Mouse (Mus musculus) gastrocnemius, adult 18-20 months (tissue): ENCODE measurements around the gene Denr. TPM values are rescaled to one million over a fixed set of nuclear protein-coding genes. Genes with fewer than 3 reads are reported as not detected.

Source experiments
- DNase-seq: peaks from one replicate; pipeline ENCODE4 v3.0.0; 2021; ENCODE audit warnings: low spot score
- total RNA-seq, 2 experiments: library from RNA; stranded (reverse); gene quantifications; 2 replicates each; pipeline ENCODE4 v1.2.3; 2021

Denr gene
- total RNA-seq, 2 experiments from 2014 or later = 48.6 to 59.9 TPM

DNA sequence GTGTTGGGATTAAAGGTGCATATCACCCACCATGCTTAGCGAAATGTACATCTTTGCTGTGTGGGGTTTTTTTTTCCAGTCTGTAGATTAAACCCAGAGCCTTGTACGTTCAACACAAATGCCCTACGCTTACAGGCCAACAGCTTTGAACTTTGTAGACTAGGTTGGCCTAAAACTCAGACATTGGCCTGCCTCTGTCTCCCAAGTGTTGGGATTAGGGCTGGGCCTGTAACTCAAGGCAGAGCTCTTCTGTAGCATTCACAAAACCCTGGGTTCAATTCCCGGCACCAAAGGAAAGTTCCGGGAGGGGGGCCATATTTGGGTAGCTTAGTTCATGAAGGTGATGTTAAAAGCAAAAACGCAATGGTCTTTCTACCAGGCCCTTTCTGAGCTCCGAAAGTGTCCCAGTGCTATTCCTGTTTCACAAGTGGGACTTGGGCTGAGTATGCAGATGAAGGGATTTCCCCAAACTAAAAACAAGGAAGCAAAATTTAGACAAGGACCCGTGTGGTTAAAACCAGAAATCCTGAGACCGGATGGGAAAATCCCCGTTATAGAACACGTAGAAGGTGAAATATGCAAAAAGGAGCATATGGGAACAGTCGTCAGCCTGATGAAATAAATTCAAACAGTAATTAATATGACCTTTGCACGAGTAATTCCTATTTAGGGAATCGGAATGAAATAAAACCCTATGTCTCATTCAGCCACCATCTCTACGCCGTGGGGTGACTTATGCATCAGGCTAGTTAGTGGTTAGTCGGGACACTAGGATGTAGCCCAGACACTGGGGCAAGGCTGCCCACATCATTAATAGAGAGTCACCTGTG lies 614 bp upstream of the Denr start:
- DNase-seq = no peak

DNA sequence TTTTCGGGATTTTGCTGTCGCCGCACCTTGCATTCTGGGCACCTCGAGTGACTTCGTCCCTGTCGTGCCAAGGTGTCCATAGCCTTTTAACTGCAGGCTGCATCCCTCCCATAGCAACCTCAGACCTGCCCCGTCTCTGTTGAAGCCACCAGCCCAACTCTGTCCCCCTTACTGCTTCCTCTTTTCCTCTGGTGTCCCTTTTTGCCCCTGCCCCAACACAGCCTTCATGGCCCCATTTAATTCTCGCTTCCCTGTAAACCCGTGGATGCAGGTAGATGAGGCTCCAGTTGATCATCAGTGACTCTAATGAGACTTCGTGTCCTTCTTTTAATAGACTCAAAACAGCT lies 629 bp downstream of the Denr start:
- no peak for DNase-seq

DNA sequence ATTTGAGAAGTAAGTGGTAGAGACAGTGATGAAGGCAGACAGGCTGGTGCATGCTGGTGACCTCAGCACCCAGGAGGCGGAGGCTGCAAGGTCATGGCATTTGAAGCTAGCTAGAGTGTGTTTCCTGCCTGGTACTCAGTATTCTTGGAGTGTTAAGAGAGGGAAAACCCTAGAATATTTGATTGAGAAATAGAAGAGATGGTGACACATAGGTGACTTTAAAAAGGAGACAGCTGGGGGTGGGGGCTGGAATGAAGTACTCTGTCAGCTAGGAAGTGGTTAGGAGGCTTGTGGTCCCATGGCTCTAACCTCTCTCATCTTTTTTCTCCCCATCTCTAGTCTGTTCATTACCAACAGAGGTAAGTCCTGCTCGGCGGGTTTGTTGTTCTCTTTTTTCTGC lies 7.9 kb downstream of the Denr start:
- no peak for DNase-seq

- no peak for DNase-seq
Observed at GRCm38 (mm10) chr5:123922112-123922511, 15.1 kb downstream of the Denr start.

DNA sequence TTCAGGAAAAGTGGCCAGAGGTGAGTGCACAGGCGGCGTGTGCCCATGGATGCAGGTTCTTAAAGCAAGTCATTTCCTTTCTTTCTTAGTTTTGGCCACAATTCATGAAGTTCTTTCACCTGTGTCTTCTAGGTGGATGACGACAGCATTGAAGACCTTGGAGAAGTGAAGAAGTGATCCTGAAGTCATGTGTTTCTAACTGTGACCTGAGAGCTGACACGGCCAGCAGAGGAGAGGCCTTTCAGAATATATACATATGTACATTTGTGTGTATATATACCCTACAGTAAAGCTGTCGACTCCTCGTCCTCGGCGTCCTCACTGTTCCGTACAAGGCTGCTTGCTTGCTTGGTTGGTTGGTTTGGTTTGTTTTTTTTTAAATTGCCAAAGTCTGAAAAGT lies 20.1 kb downstream of the Denr start, which contains the start of gene Gm43518:
Gm43518 (plus strand) TSS at position 301 of the 400 bp plus-strand sequence.
- DNase-seq = no peak

DNA sequence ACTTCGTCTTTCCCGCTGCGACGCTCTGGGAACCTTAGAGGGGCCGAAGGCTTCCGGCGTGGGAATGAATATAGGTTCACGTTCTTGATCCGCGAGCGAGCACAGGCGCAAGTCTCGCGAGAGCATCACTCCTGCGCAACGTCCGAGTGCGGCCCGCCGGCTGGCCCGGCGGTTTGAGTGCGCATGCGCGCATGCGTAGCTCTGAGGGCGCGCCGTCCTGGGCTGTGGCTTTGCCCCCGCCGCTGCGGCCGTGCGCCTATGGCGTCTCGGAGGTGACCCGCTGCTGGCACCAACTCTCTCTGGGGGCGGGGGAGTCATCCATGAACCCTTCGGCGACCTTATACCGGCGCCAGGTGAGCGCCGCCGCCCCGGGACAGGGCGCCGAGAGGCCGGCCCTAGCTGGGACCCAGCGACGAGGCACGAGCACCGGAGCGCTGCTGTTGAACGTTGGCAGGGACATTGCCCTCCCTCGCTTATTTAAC lies 23.6 kb downstream of the Denr start, which contains the start of gene Ccdc62:
Ccdc62 (plus strand) TSS at position 172 of the 482 bp plus-strand sequence.
- peak; percentile 93 for DNase-seq

DNA sequence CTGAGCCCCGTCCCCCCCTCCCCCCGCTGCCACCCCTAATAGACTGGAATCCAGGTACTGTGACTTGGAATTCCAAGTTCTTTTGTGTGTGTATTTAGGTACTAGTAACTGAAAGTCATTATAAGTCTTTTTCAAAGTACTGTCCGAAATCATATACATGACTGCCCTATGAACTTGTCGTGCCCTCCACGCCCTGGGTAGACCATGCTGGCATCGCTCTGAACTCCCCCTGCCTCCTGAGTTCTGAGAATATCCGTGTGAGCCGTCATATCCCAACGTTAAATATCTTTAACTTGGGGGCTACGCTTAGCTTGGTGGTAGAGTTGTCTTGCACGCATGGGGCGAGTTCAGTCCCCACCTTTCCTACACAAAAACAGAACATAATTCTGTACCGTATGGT lies 24.2 kb downstream of the Denr start:
- no peak for DNase-seq

GRCm38 (mm10) chr5:123932927-123933326 lies 26.0 kb downstream of the Denr start:
- DNase-seq = no peak

- no peak for DNase-seq
Observed at GRCm38 (mm10) chr5:123933556-123933955, 26.6 kb downstream of the Denr start.

- DNase-seq = no peak
Observed at GRCm38 (mm10) chr5:123933957-123934591, 27.1 kb downstream of the Denr start.

GRCm38 (mm10) chr5:123935931-123936330 lies 29.0 kb downstream of the Denr start:
- DNase-seq = no peak

DNA sequence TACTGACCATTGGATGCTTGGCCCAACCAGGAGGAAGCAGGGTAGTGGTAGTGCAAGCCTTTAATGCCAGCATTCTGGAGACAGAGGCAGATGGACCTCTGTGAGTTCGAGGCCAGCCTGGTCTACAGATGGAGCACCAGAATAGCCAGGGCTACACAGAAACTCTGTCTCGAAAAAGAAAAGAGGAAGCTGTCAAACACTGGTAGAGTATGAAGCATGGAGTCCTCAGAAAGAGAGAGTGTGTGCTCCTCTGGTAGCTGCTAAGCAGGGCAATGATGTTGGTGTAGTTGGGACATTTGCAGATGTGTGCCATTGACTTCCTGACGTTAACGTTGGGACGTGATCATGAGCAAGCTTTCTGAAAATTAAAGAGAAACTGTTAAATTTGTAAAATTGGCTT lies 31.5 kb downstream of the Denr start:
- no peak for DNase-seq

DNA sequence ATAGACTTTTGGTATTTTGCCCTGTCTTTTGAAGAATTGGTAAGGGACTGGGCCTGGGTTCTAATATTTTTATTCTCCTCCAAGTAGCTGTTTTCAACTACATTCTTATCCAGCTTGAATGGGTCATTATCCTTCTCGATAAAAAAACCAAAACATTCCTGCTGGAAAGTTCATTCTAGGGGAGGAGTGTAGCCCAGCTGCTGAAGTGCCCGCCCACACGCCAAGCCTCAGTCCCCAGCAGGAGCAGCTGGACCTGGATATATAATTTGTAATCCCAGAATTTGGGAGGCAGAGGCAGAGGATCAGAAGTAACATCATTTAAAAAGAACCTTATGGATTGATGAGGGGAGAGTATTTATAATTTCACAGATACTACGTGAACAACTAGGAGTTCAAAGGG lies 39.6 kb downstream of the Denr start:
- no peak for DNase-seq

DNA sequence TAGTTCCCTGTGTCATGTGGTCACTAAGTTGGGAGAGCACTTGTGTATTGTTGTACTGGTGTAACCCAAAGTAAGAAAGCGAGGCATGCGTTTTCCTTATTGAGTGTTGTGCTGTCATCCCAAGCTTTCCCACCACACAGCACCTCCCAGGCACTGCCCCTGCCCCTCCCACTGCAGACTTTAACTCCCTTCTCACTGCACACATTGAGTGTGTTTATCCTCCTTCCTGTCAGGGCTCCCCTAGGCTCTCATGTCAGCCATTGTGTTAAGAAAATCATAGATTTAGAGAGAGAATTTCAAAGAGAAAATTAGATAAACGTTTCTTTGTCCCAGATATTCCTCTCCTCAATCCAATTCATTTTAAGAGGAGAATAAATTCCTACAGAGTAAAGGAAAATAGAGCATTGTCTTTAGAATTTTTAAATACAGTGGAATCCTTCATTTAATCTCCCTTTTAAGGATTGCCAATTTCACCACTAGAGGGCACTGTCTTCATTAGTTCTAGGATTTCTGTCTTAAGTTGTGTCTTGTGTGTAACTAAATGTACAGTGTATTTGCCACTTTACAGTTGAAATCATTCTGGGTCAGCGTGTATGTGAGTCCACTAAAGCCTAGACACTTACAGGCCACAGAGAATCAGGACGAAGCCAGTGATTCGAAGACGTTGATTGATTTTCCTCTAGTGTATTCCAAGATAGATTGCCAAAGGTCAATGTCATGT lies 40.2 kb downstream of the Denr start:
- peak; percentile 59 for DNase-seq

- peak; percentile 26 for DNase-seq
Observed at GRCm38 (mm10) chr5:123952365-123953045, 45.5 kb downstream of the Denr start.

DNA sequence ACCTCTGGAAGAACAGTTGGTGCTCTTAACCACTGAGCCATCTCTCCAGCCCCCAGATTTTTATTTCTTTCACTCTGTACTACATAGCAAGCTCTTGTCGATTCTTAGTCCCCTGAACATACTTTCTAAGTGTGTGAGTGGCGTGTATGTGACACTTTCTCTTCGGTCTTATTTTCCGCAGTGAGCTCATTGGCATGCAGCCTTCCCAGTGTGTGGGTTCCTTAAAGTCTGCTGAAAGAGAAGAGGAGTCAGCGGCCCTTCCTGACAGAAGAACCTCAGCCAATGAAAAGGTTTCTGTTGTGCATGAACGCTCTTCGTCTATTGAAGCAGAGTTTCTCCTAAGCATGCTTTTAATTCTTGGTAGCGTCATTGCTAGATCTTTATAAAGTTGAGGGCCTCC lies 50.2 kb downstream of the Denr start:
- DNase-seq = no peak

DNA sequence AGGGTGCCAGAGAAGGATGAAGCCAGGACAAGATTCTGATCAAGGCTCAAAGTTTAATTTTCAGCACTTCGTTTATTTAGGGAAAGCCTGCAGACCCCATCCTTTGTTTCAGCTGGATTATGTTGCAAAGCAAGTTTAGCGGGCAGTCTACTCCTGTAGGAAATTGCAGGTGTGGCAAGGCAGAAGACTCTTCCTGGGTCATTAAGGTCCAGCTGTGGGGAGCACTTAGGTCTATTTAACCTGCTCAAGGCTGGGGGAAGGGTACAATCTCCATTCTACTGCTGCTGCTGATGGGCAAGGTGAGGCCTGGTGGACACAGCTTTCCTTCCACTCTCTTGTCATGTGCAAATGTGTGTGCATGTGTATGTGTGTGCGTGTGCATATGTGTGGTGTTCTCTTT lies 52.0 kb downstream of the Denr start:
- DNase-seq = no peak

DNA sequence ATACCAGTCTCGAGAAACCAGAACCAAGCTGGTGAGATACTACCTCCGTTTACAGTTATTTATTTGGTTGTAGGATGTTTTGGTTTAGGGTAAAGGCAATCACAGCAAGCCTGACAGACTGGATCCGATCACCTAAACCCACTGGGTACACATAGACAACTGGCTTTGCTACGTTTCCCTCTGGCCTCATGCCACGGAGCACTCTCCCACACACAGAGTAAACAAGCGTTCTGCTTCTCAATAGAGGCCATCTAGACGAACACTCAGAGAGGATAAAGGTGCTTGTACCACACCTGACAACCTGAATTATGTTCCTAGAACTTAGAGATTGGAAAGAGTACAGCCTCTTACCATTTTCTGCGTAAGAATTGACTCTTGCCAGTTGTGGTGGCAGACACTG lies 53.2 kb downstream of the Denr start:
- no peak for DNase-seq

DNA sequence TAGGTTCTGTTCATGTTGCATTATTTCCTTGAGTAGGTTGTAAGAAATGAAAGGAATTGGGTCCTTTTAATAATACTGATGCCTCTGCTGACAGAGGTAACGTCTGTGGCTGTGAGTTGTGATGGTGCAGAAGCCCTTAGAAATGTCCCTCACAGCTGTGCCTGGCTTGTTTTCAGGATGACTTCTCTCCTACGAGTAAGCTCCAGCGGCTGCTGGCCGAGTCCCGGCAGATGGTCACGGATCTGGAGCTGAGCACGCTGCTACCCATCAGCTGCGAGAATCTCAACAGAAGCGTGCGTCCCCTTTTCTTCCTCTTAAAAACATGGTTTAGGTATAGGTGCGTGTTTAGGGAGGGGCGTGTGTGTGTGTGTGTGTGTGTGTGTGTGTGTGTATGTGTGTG lies 54.1 kb downstream of the Denr start:
- DNase-seq = no peak

GRCm38 (mm10) chr5:123964208-123964607 lies 57.2 kb downstream of the Denr start:
- no peak for DNase-seq

DNA sequence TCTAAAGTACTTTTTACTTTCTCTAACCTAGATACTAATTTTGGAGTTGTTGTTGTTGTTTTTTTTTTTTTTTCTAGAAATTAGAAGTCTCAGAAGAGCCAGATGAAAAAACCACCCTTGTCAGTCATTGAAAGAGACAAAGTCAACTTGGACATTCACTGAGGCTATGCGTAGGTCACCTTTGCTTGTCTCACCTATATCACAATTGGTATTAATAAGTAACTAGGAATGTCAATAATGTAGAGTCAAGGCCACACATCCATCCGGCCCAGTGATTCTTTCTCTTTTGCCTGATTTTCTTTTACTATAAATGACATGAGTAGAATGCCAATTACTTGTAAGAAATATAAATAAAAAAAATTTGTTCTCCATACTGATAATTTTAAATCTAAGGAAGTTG lies 59.8 kb downstream of the Denr start:
- no peak for DNase-seq

- DNase-seq = no peak
Observed at GRCm38 (mm10) chr5:123968468-123968867, 61.5 kb downstream of the Denr start.
